Mouse (Mus musculus) heart, embryonic 14.5 days (tissue): ENCODE results near the gene Snx29. TPM values are rescaled to one million over a fixed set of nuclear protein-coding genes. Genes with fewer than 3 reads are reported as not detected.

ENCODE experiments used
- ATAC-seq: fragments of 200-750 bp; cut with Nextera tagmentation; 2 replicates; pipeline ENCODE4 v1.8.0; 2017; ENCODE audit warnings: low read depth, moderate TSS enrichment; ENCODE audit not compliant: insufficient number of reproducible peaks, insufficient read depth, low FRiP score
- H3K27ac ChIP-seq, 2 experiments: fragments of 200-500 bp in 1 of 2; fragments of 300-500 bp in 1 of 2; sonication (generic) in 1 of 2; replicated peaks in 1 of 2; 2 replicates each; pipeline ENCODE4 v1.5.1; 2012 to 2014; ENCODE audit warnings: low read depth in 2 of 2, low read length in 2 of 2, control low read depth in 1 of 2, mild to moderate bottlenecking in 1 of 2, mixed read lengths in 1 of 2; ENCODE audit not compliant: control insufficient read depth in 1 of 2, insufficient read depth in 1 of 2
- H3K27me3 ChIP-seq: fragments of 300-500 bp; sonication (generic); 2 replicates; pipeline ENCODE4 v1.6.1; 2014; ENCODE audit warnings: mild to moderate bottlenecking, low read length, control low read depth; ENCODE audit not compliant: control insufficient read depth, insufficient read depth
- H3K36me3 ChIP-seq: fragments of 300-500 bp; sonication (generic); 2 replicates; pipeline ENCODE4 v1.6.1; 2014; ENCODE audit warnings: mild to moderate bottlenecking, control low read depth, low read length, mixed read lengths; ENCODE audit not compliant: control insufficient read depth, insufficient read depth
- H3K4me1 ChIP-seq, 2 experiments: fragments of 200-500 bp in 1 of 2; fragments of 300-500 bp in 1 of 2; sonication (generic) in 1 of 2; 2 replicates each; pipeline ENCODE4 v1.6.1; 2012 to 2014; ENCODE audit warnings: low read length in 2 of 2, control low read depth in 1 of 2, mixed read lengths in 1 of 2; ENCODE audit not compliant: control insufficient read depth in 2 of 2, insufficient read depth in 2 of 2
- H3K4me2 ChIP-seq: fragments of 300-500 bp; sonication (generic); 2 replicates; pipeline ENCODE4 v1.6.1; 2014; ENCODE audit warnings: mild to moderate bottlenecking, low read length
- H3K4me3 ChIP-seq, 2 experiments: fragments of 200-500 bp in 1 of 2; fragments of 300-500 bp in 1 of 2; sonication (generic) in 1 of 2; 2 replicates each; pipeline ENCODE4 v1.5.1; 2012 to 2014; ENCODE audit warnings: low read length in 2 of 2, mild to moderate bottlenecking in 2 of 2, control low read depth in 1 of 2, low read depth in 1 of 2, moderate library complexity in 1 of 2; ENCODE audit not compliant: control insufficient read depth in 1 of 2, insufficient read depth in 1 of 2
- H3K9ac ChIP-seq: fragments of 300-500 bp; sonication (generic); 2 replicates; pipeline ENCODE4 v1.6.1; 2014; ENCODE audit warnings: mild to moderate bottlenecking, low read length
- H3K9me3 ChIP-seq: fragments of 300-500 bp; sonication (generic); 2 replicates; pipeline ENCODE4 v1.6.1; 2016; ENCODE audit warnings: low read length, control low read depth; ENCODE audit not compliant: control insufficient read depth
- whole genome bisulfite sequencing: fragments of 180-500 bp; shearing (Covaris S2); extraction: QIAGEN DNeasy Blood & Tissue Kit; methylation state at CpG from one replicate; pipeline ENCODE4 v1.1.7; 2014; 5-methylcytosine and 5-hydroxymethylcytosine counted together
- polyA plus RNA-seq: library from polyadenylated mRNA; unstranded; fragments of >200 nt; fragmentation: Nextera tagmentation; extraction: Ambion mirVana; gene quantifications from 2 replicates; pipeline ENCODE4 v1.2.1, GENCODE M21; 2014

The Snx29 gene
- polyA plus RNA-seq, 1 experiment from 2014 or later = 7.7 TPM

DNA sequence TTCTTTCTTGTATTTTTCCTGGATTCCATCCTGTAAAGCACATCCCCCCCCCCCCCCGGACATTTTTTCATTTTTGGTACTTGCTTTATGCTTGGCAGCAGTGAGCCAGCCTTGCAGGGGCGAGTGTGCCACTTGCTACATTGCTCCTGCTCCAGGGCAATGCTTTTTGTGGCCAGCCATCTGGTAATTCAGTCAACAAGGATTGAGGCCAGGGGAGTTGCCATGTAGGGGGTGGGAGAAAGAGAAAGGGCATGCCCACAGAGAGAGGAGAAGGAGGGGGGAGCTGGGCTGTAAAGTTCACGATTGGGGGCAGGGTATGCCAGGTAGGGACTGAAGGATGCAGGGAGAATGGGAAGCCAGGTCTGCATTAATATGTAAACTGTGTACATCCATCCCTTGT is 210.7 kb downstream of the Snx29 start:
- no peak overlapping the region for H3K27ac ChIP-seq
- WGBS = 69% methylated on average over 3 of the region's 3 CpGs
- no peak for ATAC-seq
- H3K4me2 ChIP-seq = no peak overlapping the region
- H3K9ac ChIP-seq = no peak overlapping the region
- no peaks in the 10 kb centered on the region for H3K9me3 ChIP-seq
- H3K27me3 ChIP-seq = no peaks in the 10 kb centered on the region
- H3K36me3 ChIP-seq = no peaks in the 10 kb centered on the region
- peaks cover 20 to 31% of the 10 kb centered on the region in 2 experiments for H3K4me1 ChIP-seq
- H3K4me3 ChIP-seq = no peak overlapping the region

DNA sequence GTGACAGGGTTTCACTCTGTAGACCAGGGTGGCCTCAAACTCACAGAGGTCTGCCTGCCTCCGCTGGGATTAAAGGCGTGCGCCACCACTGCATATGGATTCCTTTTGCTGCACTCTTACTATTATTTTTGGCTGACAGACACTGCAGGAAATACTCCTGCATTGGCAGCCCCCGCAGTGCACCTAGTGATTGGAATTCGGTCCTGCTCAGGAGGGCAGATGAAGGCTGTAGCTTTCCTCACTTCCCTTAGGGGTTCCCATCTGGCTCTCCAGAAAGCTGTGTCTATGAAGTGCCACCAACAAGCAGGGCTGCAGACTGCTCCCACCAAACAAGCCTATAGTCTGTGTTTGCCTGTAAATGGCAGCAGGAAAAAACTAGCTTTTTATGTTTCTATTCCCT is 215.0 kb downstream of the Snx29 start:
- Histone ChIP-seq H3K36me3 (no peaks in the 10 kb centered on the region), H3K4me2 (no peak overlapping the region), H3K4me3 (no peak overlapping the region), H3K27ac (no peak overlapping the region), H3K4me1 (peaks cover 19 to 28% of the 10 kb centered on the region in 2 experiments), H3K9ac (no peak overlapping the region), H3K27me3 (no peaks in the 10 kb centered on the region), H3K9me3 (no peaks in the 10 kb centered on the region)
- WGBS = 23% methylated on average over 5 of the region's 5 CpGs
- no peak for ATAC-seq

DNA sequence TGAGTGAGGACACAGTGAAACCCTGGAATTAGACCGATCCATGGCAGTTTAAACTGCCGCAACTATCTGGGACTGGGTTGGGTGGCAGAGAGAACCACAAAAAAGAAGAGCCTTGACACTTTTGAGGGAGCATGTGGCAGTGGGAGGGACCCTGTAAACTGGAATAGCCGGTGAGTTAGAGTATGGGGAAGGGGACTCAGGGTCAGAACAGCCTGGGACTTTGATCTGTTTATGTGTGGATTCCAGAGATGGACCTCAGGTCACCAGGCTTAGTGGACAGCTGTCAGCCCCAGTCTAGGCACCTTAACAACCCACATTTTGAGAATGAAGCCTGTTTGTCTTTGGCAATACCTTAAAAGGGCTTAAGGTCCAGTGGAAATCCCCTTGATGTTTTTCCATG is 215.5 kb downstream of the Snx29 start:
- 48% methylated on average over 3 of the region's 3 CpGs for WGBS
- no peak for ATAC-seq
- Histone ChIP-seq H3K4me3 (no peak overlapping the region), H3K27ac (no peak overlapping the region), H3K9me3 (no peaks in the 10 kb centered on the region), H3K4me1 (peaks cover 18 to 29% of the 10 kb centered on the region in 2 experiments), H3K4me2 (no peak overlapping the region), H3K36me3 (no peaks in the 10 kb centered on the region), H3K9ac (no peak overlapping the region), H3K27me3 (no peaks in the 10 kb centered on the region)

DNA sequence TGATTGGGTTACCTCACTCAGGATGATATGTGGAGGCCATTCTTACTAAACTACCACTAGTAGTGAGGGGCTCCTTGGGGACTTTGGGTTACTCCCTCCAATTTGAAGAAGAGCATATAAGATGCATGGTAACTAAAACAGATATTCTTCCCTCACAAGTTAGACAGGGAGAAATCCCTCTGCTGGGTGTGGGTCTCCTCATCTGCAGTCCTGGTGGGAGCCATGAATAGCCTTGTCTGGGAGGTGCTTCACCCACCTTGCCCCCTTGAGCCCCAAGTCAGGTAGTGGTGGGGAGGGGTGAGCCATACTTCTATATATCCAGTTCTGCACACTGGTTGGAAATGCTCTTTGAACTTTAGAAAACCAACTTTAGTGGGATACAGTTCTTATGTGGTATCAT is 218.3 kb downstream of the Snx29 start:
- no peaks in the 10 kb centered on the region for H3K27me3 ChIP-seq
- ATAC-seq = no peak
- H3K4me2 ChIP-seq = no peak overlapping the region
- H3K9me3 ChIP-seq = no peaks in the 10 kb centered on the region
- no peak overlapping the region for H3K27ac ChIP-seq
- no peak overlapping the region for H3K9ac ChIP-seq
- peaks cover 15 to 29% of the 10 kb centered on the region in 2 experiments for H3K4me1 ChIP-seq
- H3K4me3 ChIP-seq = no peak overlapping the region
- H3K36me3 ChIP-seq = no peaks in the 10 kb centered on the region

DNA sequence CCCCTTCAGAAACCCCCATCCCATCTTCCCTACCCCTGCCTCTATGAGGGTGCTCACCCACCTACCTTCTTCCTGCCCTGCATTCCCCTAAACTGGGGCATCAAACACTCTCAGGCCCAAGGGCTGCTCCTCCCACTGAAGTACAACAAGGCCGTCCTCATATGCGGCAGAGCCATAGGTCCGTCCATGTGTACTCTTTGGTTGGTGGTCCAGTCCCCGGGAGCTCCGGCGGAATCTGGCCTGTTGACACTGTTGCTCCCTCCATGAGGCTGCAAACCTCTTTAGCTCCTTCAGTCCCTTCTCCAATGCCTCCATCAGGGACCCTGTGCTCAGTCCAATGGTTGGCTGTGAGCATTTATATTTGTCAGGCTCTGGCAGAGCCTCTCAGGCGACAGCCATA is 219.1 kb downstream of the Snx29 start:
- H3K36me3 ChIP-seq = no peaks in the 10 kb centered on the region
- H3K27ac ChIP-seq = no peak overlapping the region
- 81% methylated on average over 7 of the region's 7 CpGs for WGBS
- no peaks in the 10 kb centered on the region for H3K27me3 ChIP-seq
- no peak overlapping the region for H3K4me2 ChIP-seq
- H3K4me1 ChIP-seq = peaks cover 15 to 22% of the 10 kb centered on the region in 2 experiments
- ATAC-seq = no peak
- H3K4me3 ChIP-seq = no peak overlapping the region
- no peak overlapping the region for H3K9ac ChIP-seq
- no peaks in the 10 kb centered on the region for H3K9me3 ChIP-seq

DNA sequence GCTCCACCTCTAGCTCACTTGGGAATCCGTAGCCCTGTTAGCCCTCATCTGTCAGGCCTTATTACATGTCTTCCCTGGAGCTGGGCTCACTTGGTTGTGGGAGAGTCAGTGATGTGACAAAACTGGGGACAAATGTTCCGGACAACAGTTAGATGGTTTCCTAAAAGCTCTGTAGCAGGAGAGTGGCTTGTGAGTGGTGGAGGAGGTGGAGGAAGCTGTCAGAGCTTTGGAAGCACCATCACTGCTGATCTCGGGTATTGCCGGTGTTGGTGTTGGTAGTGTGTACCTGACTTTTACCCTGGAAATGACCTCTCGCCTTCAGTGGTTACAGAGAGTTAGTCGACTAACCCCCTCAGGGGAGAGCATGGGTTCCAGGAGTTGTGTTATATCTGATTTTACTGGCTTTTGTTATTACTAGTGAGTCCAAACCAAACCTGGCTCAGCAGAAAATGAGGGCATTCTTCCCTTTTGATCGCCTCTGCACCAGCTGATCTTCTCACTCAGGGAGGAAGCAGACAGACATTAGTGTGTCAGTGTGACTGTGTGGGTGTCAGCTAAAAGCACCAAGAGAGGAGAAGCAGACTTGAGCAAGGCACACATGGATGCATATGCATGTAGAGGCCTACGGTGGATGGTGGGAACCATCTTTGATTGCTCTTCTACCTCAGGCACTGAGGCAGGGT is 227.5 kb downstream of the Snx29 start:
- Histone ChIP-seq H3K27me3 (no peaks in the 10 kb centered on the region), H3K27ac (no peak overlapping the region), H3K36me3 (no peaks in the 10 kb centered on the region), H3K4me1 (no peaks in the 10 kb centered on the region), H3K4me3 (no peak overlapping the region), H3K9ac (no peak overlapping the region), H3K4me2 (no peak overlapping the region), H3K9me3 (no peaks in the 10 kb centered on the region)
- 89% methylated on average over 8 of the region's 8 CpGs for whole genome bisulfite sequencing
- no peak for ATAC-seq

DNA sequence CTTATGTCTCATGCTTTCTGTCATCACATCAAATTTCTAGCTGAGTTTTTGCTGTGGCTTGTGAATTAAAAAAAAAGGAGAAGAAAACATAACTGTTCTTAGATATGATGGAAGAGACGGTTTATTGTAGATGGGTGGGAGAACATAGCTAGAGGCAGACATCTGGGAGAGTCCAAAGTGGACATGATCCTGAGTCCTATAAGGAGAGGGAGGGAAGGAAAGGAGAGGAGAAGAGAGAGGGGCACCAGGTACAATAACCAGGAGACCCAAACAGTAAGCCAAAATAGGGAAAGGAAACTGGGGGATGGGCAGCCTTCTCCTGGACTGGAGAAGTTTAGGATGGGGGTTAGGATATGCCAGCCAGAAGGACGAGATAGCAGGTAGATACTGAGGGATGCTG is 239.0 kb downstream of the Snx29 start:
- no peaks in the 10 kb centered on the region for H3K36me3 ChIP-seq
- WGBS = 86% methylated on average over 2 of the region's 2 CpGs
- no peak for ATAC-seq
- no peak overlapping the region for H3K9ac ChIP-seq
- H3K9me3 ChIP-seq = no peaks in the 10 kb centered on the region
- H3K4me3 ChIP-seq = no peak overlapping the region
- H3K4me1 ChIP-seq = peaks cover 0 to 2% of the 10 kb centered on the region in 2 experiments; a peak in 1 of 4 replicates
- H3K4me2 ChIP-seq = no peak overlapping the region
- H3K27me3 ChIP-seq = no peaks in the 10 kb centered on the region
- H3K27ac ChIP-seq = no peak overlapping the region

DNA sequence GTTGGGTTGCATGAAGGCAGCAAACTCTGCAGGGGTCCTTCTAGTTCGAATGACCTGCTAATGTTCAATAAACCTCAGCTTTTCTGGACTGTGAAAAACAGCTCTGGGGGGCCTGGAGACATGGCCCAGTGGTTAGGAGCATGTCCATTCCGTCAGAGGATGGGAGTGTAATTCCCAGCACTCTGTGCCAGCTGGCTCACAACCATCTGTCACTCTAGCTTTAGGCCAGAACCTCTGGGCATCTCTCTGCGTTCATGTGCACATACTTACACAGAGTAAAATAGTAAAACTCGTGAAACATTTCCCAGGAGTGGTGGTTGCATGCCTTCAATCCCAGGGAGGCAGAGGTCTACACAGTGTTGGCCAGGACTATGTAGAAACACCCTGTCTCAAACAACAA is 241.1 kb downstream of the Snx29 start:
- no peaks in the 10 kb centered on the region for H3K27me3 ChIP-seq
- H3K9me3 ChIP-seq = no peaks in the 10 kb centered on the region
- H3K27ac ChIP-seq = no peak overlapping the region
- 54% methylated on average over 4 of the region's 4 CpGs for WGBS
- H3K4me1 ChIP-seq = peaks cover 0 to 2% of the 10 kb centered on the region in 2 experiments; a peak in 1 of 4 replicates
- ATAC-seq = no peak
- no peaks in the 10 kb centered on the region for H3K36me3 ChIP-seq
- no peak overlapping the region for H3K4me2 ChIP-seq
- H3K9ac ChIP-seq = no peak overlapping the region
- H3K4me3 ChIP-seq = no peak overlapping the region
